Mouse (Mus musculus): Measurements from ENCODE around the gene Fam168b. TPM values are rescaled to one million over a fixed set of nuclear protein-coding genes. Genes with fewer than 3 reads are reported as not detected.

The Fam168b gene
- polyA plus RNA-seq, 1 experiment: 28.7 TPM

GRCm38 (mm10) chr1:34805931-34806520, 36.8 kb downstream of the Fam168b start:
- WGBS: 90% methylated on average over 35 of the region's 35 CpGs
- no peak overlapping the region for H3K4me3 ChIP-seq (replicated peaks; ENCODE audit: control insufficient read depth, low read depth, low read length)
- H3K27ac ChIP-seq (ENCODE audit: control insufficient read depth, insufficient read depth, low read depth, low read length, poor library complexity): no peak overlapping the region
- H3K4me1 ChIP-seq (ENCODE audit: control insufficient read depth, insufficient read depth, low read length): no peaks in the 10 kb centered on the region; the same call in 1 of the 2 replicates
- no peak for TF ChIP-seq POLR2A (IDR thresholded peaks at IDR 0.05; ENCODE audit: borderline replicate concordance, control insufficient read depth, low read depth, low read length)

- H3K4me1 ChIP-seq (ENCODE audit: control insufficient read depth, insufficient read depth, low read length): no peaks in the 10 kb centered on the region; the same call in 1 of the 2 replicates
- WGBS: 90% methylated on average over 7 of the region's 7 CpGs
- no peak overlapping the region for H3K4me3 ChIP-seq (replicated peaks; ENCODE audit: control insufficient read depth, low read depth, low read length)
- H3K27ac ChIP-seq (ENCODE audit: control insufficient read depth, insufficient read depth, low read depth, low read length, poor library complexity): no peak overlapping the region
- TF ChIP-seq CTCF (IDR thresholded peaks at IDR 0.05; ENCODE audit: control insufficient read depth, insufficient read depth, low read length) (no peak), POLR2A (IDR thresholded peaks at IDR 0.05; ENCODE audit: borderline replicate concordance, control insufficient read depth, low read depth, low read length) (no peak)
Observed at GRCm38 (mm10) chr1:34804863-34805262, 38.0 kb downstream of the Fam168b start.

GRCm38 (mm10) chr1:34802290-34802642, 40.6 kb downstream of the Fam168b start:
- 17% methylated on average over 7 of the region's 7 CpGs for WGBS
- H3K4me1 ChIP-seq (ENCODE audit: control insufficient read depth, insufficient read depth, low read length): no peaks in the 10 kb centered on the region; the same call in 1 of the 2 replicates
- no peak for TF ChIP-seq POLR2A (IDR thresholded peaks at IDR 0.05; ENCODE audit: borderline replicate concordance, control insufficient read depth, low read depth, low read length)
- TF ChIP-seq CTCF (IDR thresholded peaks at IDR 0.05; ENCODE audit: control insufficient read depth, insufficient read depth, low read length): no peak
- peak overlapping the region; percentile 81 for H3K4me3 ChIP-seq (replicated peaks; ENCODE audit: control insufficient read depth, low read depth, low read length)
- no peak overlapping the region for H3K27ac ChIP-seq (ENCODE audit: control insufficient read depth, insufficient read depth, low read depth, low read length, poor library complexity)

GRCm38 (mm10) chr1:34801616-34802289, 41.1 kb downstream of the Fam168b start:
- WGBS: under 1% methylated on average over 47 of the region's 47 CpGs
- H3K4me1 ChIP-seq (ENCODE audit: control insufficient read depth, insufficient read depth, low read length): no peaks in the 10 kb centered on the region; the same call in 1 of the 2 replicates
- TF ChIP-seq CTCF (IDR thresholded peaks at IDR 0.05; ENCODE audit: control insufficient read depth, insufficient read depth, low read length) (no peak), POLR2A (IDR thresholded peaks at IDR 0.05; ENCODE audit: borderline replicate concordance, control insufficient read depth, low read depth, low read length) (no peak)
- H3K27ac ChIP-seq (ENCODE audit: control insufficient read depth, insufficient read depth, low read depth, low read length, poor library complexity): peak overlapping the region; percentile 76
- peak overlapping the region; percentile 81 for H3K4me3 ChIP-seq (replicated peaks; ENCODE audit: control insufficient read depth, low read depth, low read length)

- no peaks in the 10 kb centered on the region; the same call in 1 of the 2 replicates for H3K4me1 ChIP-seq (ENCODE audit: control insufficient read depth, insufficient read depth, low read length)
- TF ChIP-seq CTCF (IDR thresholded peaks at IDR 0.05; ENCODE audit: control insufficient read depth, insufficient read depth, low read length) (no peak), POLR2A (IDR thresholded peaks at IDR 0.05; ENCODE audit: borderline replicate concordance, control insufficient read depth, low read depth, low read length) (no peak)
- 55% methylated on average over 2 of the region's 2 CpGs for WGBS
- no peak overlapping the region for H3K27ac ChIP-seq (ENCODE audit: control insufficient read depth, insufficient read depth, low read depth, low read length, poor library complexity)
- no peak overlapping the region for H3K4me3 ChIP-seq (replicated peaks; ENCODE audit: control insufficient read depth, low read depth, low read length)
Observed at GRCm38 (mm10) chr1:34799140-34799539, 43.7 kb downstream of the Fam168b start.

- WGBS: 52% methylated on average over 19 of the region's 19 CpGs
- Histone ChIP-seq H3K4me3 (replicated peaks; ENCODE audit: control insufficient read depth, low read depth, low read length) (no peak overlapping the region), H3K4me1 (ENCODE audit: control insufficient read depth, insufficient read depth, low read length) (no peaks in the 10 kb centered on the region; the same call in 1 of the 2 replicates), H3K27ac (ENCODE audit: control insufficient read depth, insufficient read depth, low read depth, low read length, poor library complexity) (no peak overlapping the region)
- TF ChIP-seq CTCF (IDR thresholded peaks at IDR 0.05; ENCODE audit: control insufficient read depth, insufficient read depth, low read length): no peak
- no peak for TF ChIP-seq POLR2A (IDR thresholded peaks at IDR 0.05; ENCODE audit: borderline replicate concordance, control insufficient read depth, low read depth, low read length)
Observed at GRCm38 (mm10) chr1:34793304-34794300, 49.3 kb downstream of the Fam168b start.

GRCm38 (mm10) chr1:34783538-34784161, 59.2 kb downstream of the Fam168b start:
- no peak overlapping the region for H3K4me3 ChIP-seq (replicated peaks; ENCODE audit: control insufficient read depth, low read depth, low read length)

More at GRCm38 (mm10) chr1:34783538-34784161, 59.2 kb downstream of the Fam168b start:
- no peak overlapping the region for H3K27ac ChIP-seq (ENCODE audit: control insufficient read depth, insufficient read depth, low read depth, low read length, poor library complexity)
- no peaks in the 10 kb centered on the region; the same call in 1 of the 2 replicates for H3K4me1 ChIP-seq (ENCODE audit: control insufficient read depth, insufficient read depth, low read length)
- WGBS: 74% methylated on average over 6 of the region's 6 CpGs
- TF ChIP-seq POLR2A (IDR thresholded peaks at IDR 0.05; ENCODE audit: borderline replicate concordance, control insufficient read depth, low read depth, low read length): no peak
- no peak for TF ChIP-seq CTCF (IDR thresholded peaks at IDR 0.05; ENCODE audit: control insufficient read depth, insufficient read depth, low read length)
